Mouse (Mus musculus) Patski (cell line): ENCODE data around the gene Dhx30. TPM values are rescaled to one million over a fixed set of nuclear protein-coding genes. Genes with fewer than 3 reads are reported as not detected.

ENCODE experiments used
- ATAC-seq: fragments of 100-300 bp; one replicate; pipeline ENCODE4 v1.8.0; 2021
- CTCF ChIA-PET: fragments of 350-600 bp; sonication (Branson Sonifier 250); formaldehyde crosslinking; loops from one replicate; lab custom pipeline; 2022; ENCODE audit warnings: inconsistent platforms; lab: Charles Lee
- POLR2A ChIA-PET: fragments of 350-600 bp; sonication (Branson Sonifier 250); formaldehyde crosslinking; loops from one replicate; lab custom pipeline; 2022; ENCODE audit warnings: antibody characterized with exemption, inconsistent platforms; lab: Charles Lee
- DNase-seq: peaks from one replicate; pipeline ENCODE4 v3.0.0-alpha.2; 2011; ENCODE audit warnings: low read depth, low spot score
- H3K27me3 ChIP-seq: fragments of 371-371 bp; one replicate; pipeline ENCODE4 v1.5.1; 2021
- CTCF ChIP-seq: fragments of 100-300 bp; IDR thresholded peaks from one replicate; pipeline ENCODE4 v1.5.1; 2021
- in situ Hi-C: fragments of 300-500 bp; cut with MboI; formaldehyde crosslinking; loops from 3 replicates; pipeline ENCODE4 v1.11.1; 2018; ENCODE audit warnings: low pct_unique_long_range_greater_than_20kb, mixed read lengths
- polyA plus RNA-seq: library from polyadenylated mRNA; unstranded; gene quantifications from one replicate; pipeline ENCODE4 v1.2.3, GENCODE M21; 2021

The Dhx30 gene
- polyA plus RNA-seq, 1 experiment from 2014 or later: 120 TPM

- DNase-seq (no peak), ATAC-seq (no peak)
- ChIA-PET CTCF (no interaction called here), POLR2A (no interaction called here)
- in situ Hi-C loops: no loop called here
- no peak for TF ChIP-seq CTCF
- H3K27me3 ChIP-seq: no peaks in the 10 kb centered on the region
These were observed 48.9 kb downstream of the Dhx30 start for GRCm38 (mm10) chr9:110068745-110069144.

- no peaks in the 10 kb centered on the region for H3K27me3 ChIP-seq
- ATAC-seq: no peak
- no peak for DNase-seq
- TF ChIP-seq CTCF: no peak
- in situ Hi-C loops: no loop called here
- ChIA-PET CTCF (interaction anchor here (1.2 kb wide), 1 partner anchor 172 kb away, joined by 3 read pairs; no protein-coding TSS in a partner anchor), POLR2A (no interaction called here)
These were observed 53.0 kb downstream of the Dhx30 start for GRCm38 (mm10) chr9:110064641-110065040.

- CTCF ChIA-PET: no interaction called here
- DNase-seq (no peak), ATAC-seq (no peak)
- no peaks in the 10 kb centered on the region for H3K27me3 ChIP-seq
- no peak for TF ChIP-seq CTCF
- in situ Hi-C loops: no loop called here
- POLR2A ChIA-PET: interaction anchor here (0.6 kb wide), 1 partner anchor 21 kb away, joined by 3 read pairs; no protein-coding TSS in a partner anchor
These were observed 54.8 kb downstream of the Dhx30 start for GRCm38 (mm10) chr9:110062861-110063260.

GRCm38 (mm10) chr9:110062405-110062804, 55.2 kb downstream of the Dhx30 start:
- ATAC-seq: no peak
- H3K27me3 ChIP-seq: no peaks in the 10 kb centered on the region
- ChIA-PET POLR2A (interaction anchor here (0.6 kb wide), 1 partner anchor 21 kb away, joined by 3 read pairs; no protein-coding TSS in a partner anchor), CTCF (interaction anchor here (0.7 kb wide), 1 partner anchor 11 kb away, joined by 3 read pairs; no protein-coding TSS in a partner anchor)
- no peak for TF ChIP-seq CTCF
- DNase-seq: no peak
- in situ Hi-C loops: no loop called here

GRCm38 (mm10) chr9:110060761-110061160, 56.9 kb downstream of the Dhx30 start:
- ATAC-seq (no peak), DNase-seq (no peak)
- in situ Hi-C loops: no loop called here
- POLR2A ChIA-PET: no interaction called here
- CTCF ChIA-PET: interaction anchor here (1.2 kb wide), 1 partner anchor 12 kb away, joined by 3 read pairs; no protein-coding TSS in a partner anchor
- no peaks in the 10 kb centered on the region for H3K27me3 ChIP-seq
- TF ChIP-seq CTCF: no peak

- ChIA-PET POLR2A (interaction anchor here (0.7 kb wide), 1 partner anchor 16 kb away, joined by 3 read pairs; no protein-coding TSS in a partner anchor), CTCF (no interaction called here)
- DNase-seq (no peak), ATAC-seq (no peak)
- TF ChIP-seq CTCF: no peak
- in situ Hi-C loops: no loop called here
- H3K27me3 ChIP-seq: no peaks in the 10 kb centered on the region
These were observed 60.4 kb downstream of the Dhx30 start for GRCm38 (mm10) chr9:110057200-110057599.

- ATAC-seq: no peak
- no peak for DNase-seq
- in situ Hi-C loops: no loop called here
- H3K27me3 ChIP-seq: no peaks in the 10 kb centered on the region
- ChIA-PET CTCF (interaction anchor here (1.2 kb wide), 1 partner anchor 162 kb away, joined by 3 read pairs; no protein-coding TSS in a partner anchor), POLR2A (no interaction called here)
- no peak for TF ChIP-seq CTCF
These were observed 62.8 kb downstream of the Dhx30 start for GRCm38 (mm10) chr9:110054781-110055180.

GRCm38 (mm10) chr9:110054080-110054421, 63.6 kb downstream of the Dhx30 start:
- H3K27me3 ChIP-seq: no peaks in the 10 kb centered on the region
- POLR2A ChIA-PET: interaction anchor here (0.6 kb wide), 1 partner anchor 173 kb away, joined by 4 read pairs; no protein-coding TSS in a partner anchor
- in situ Hi-C loops: no loop called here
- TF ChIP-seq CTCF: no peak
- CTCF ChIA-PET: interaction anchor here (1.1 kb wide), 1 partner anchor 20 kb away, joined by 3 read pairs; no protein-coding TSS in a partner anchor
- DNase-seq: no peak
- ATAC-seq: no peak

GRCm38 (mm10) chr9:110053305-110054079, 64.1 kb downstream of the Dhx30 start:
- no peak for TF ChIP-seq CTCF
- ChIA-PET CTCF (interaction anchor here (1.1 kb wide), 1 partner anchor 19 kb away, joined by 3 read pairs; no protein-coding TSS in a partner anchor), POLR2A (interaction anchor here (0.5 to 0.6 kb wide), 2 partner anchors 173 to 751 kb away, joined by 4 to 8 read pairs; no protein-coding TSS in a partner anchor)
- DNase-seq (no peak), ATAC-seq (no peak)
- no peaks in the 10 kb centered on the region for H3K27me3 ChIP-seq
- in situ Hi-C loops: no loop called here

- POLR2A ChIA-PET: interaction anchor here (0.5 kb wide), 1 partner anchor 751 kb away, joined by 8 read pairs; no protein-coding TSS in a partner anchor
These were observed 64.7 kb downstream of the Dhx30 start for GRCm38 (mm10) chr9:110052951-110053304.

More at GRCm38 (mm10) chr9:110052951-110053304, 64.7 kb downstream of the Dhx30 start:
- in situ Hi-C loops: no loop called here
- no peak for TF ChIP-seq CTCF
- ATAC-seq (no peak), DNase-seq (no peak)
- CTCF ChIA-PET: interaction anchor here (1.1 kb wide), 1 partner anchor 19 kb away, joined by 3 read pairs; no protein-coding TSS in a partner anchor
- no peaks in the 10 kb centered on the region for H3K27me3 ChIP-seq
